Mouse (Mus musculus): Measurements from ENCODE around the gene Lrrc52. TPM values are rescaled to one million over a fixed set of nuclear protein-coding genes. Genes with fewer than 3 reads are reported as not detected.

Gene Lrrc52
- polyA plus RNA-seq, 1 experiment from 2014 or later = not detected

DNA sequence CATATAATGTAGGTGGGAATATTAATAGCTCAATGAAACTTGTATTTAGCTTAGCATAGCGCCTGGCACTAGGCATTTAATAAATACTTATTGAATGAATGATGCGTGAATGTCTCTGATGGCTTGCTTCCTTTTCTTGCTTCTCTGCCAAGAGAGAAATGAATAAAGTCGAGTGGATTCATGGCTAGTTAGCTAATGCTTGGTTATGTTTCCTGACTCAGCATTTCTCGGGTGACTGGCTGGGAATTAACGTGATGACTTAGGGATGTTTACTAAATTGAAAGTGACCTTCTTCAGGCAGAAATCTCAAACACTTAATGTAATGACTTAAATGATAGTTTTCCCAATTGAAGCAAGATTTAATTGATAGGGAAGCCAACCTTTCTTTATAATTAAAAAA, 1.3 kb upstream of the Lrrc52 start:
- H3K27ac ChIP-seq = no peak overlapping the region
- no peaks in the 10 kb centered on the region for H3K27me3 ChIP-seq (ENCODE audit: insufficient read depth, poor library complexity, severe bottlenecking)
- H3K4me1 ChIP-seq (replicated peaks) = 0 out of 2 replicates have a peak, but pooled peaks cover 3% of the 10 kb centered on the region
- H3K9me3 ChIP-seq = no peaks in the 10 kb centered on the region
- no peak overlapping the region for H3K4me3 ChIP-seq
- no peak for DNase-seq (ENCODE audit: low spot score)
- WGBS = 83% methylated on average over 5 of the region's 5 CpGs
- no peaks in the 10 kb centered on the region for H3K36me3 ChIP-seq

DNA sequence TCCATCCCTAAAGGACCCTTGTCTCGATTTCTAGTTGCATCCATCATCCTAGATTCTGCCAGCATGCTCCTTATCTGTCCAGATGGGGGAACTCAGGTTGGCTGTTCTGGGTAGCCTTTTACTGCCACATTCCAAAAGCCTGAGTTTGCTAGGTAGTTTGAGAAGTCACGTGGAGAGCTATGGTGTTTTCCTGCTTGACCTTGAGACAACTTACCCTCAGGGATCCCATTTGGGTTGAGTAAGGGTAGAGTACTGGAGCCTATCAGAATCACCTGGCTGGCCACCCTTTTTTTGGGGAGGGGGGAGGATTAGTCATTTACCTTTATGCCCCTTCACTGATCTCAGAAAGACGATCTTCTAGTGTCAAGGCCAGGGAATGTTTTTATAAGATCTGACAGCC, 9.3 kb downstream of the Lrrc52 start:
- DNase-seq (ENCODE audit: low spot score) = no peak
- Histone ChIP-seq H3K9me3 (0 out of 2 replicates have a peak, but pooled peaks cover 3% of the 10 kb centered on the region), H3K27ac (no peak overlapping the region), H3K4me3 (no peak overlapping the region), H3K4me1 (replicated peaks) (no peaks in the 10 kb centered on the region), H3K36me3 (no peaks in the 10 kb centered on the region), H3K27me3 (ENCODE audit: insufficient read depth, poor library complexity, severe bottlenecking) (no peaks in the 10 kb centered on the region)
- WGBS = 80% methylated on average over 3 of the region's 3 CpGs

DNA sequence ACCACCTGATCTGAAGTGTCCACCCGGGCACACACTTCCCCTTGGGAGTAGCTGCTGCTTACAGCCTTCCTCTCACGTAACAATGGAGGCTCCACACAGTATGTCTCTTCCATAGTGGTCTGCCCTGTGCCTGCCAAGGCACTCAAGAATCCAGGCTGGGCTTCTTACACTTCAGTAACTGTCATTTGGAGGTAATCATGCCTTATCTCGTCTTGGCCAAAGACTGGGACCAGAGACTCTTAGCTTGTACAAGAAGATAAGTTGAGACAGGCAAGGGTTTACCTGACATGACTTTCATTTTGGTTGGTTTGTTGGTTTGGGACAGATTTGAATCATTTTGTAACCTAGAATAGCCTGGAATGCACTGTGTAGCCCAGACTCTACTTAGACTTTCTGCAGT, 13.5 kb downstream of the Lrrc52 start:
- Histone ChIP-seq H3K4me3 (no peak overlapping the region), H3K36me3 (no peaks in the 10 kb centered on the region), H3K4me1 (replicated peaks) (peaks cover 10% of the 10 kb centered on the region), H3K27ac (no peak overlapping the region), H3K27me3 (ENCODE audit: insufficient read depth, poor library complexity, severe bottlenecking) (no peaks in the 10 kb centered on the region), H3K9me3 (0 out of 2 replicates have a peak, but pooled peaks cover 3% of the 10 kb centered on the region)
- 90% methylated on average over 3 of the region's 3 CpGs for whole genome bisulfite sequencing
- no peak for DNase-seq (ENCODE audit: low spot score)

DNA sequence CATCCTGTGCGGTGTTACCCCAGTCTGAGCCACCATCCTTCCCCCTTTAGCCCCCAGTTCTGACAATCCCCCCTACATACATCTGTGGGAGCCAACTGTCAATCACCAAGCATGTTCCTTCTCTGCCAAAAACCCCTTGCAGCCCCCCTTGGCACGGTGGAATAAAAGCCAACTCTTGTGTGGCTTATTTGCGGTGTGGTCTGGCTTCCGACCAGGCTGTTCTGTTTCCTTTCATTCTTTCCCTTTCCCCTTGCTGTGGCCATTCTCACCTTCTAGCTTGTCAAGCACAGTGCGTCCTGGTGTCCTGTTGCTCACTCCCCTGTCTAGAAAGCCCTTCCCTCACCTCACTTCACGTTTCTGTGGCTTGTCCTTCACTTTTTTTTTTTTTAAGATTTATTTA, 14.1 kb downstream of the Lrrc52 start:
- Histone ChIP-seq H3K4me1 (replicated peaks) (peaks cover 10% of the 10 kb centered on the region), H3K9me3 (0 out of 2 replicates have a peak, but pooled peaks cover 3% of the 10 kb centered on the region), H3K27me3 (ENCODE audit: insufficient read depth, poor library complexity, severe bottlenecking) (no peaks in the 10 kb centered on the region), H3K36me3 (no peaks in the 10 kb centered on the region), H3K27ac (no peak overlapping the region), H3K4me3 (no peak overlapping the region)
- WGBS = 84% methylated on average over 6 of the region's 6 CpGs
- no peak for DNase-seq (ENCODE audit: low spot score)

DNA sequence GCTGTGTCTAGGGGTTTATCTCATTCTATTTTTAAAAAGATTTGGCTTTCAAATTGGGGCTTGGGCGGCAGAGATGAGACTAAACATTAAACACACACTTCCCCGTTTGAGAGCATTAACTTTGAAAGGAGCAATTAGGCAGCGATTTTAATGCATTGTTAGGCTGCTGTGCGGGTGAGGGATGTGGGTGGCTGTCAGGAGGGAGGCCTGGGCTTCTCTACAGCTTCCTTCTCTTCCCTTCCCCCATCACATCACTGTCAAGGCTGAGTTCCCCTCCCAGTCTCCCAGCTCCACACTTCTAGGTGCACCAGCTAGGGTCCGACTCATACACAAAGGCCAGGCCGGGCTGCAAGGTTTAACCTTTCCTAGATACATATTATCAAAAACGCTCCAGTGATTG, 18.0 kb downstream of the Lrrc52 start:
- H3K27ac ChIP-seq = no peak overlapping the region
- no peaks in the 10 kb centered on the region for H3K9me3 ChIP-seq
- H3K4me3 ChIP-seq = no peak overlapping the region
- 45% methylated on average over 7 of the region's 7 CpGs for WGBS
- no peak for DNase-seq (ENCODE audit: low spot score)
- H3K4me1 ChIP-seq (replicated peaks) = peaks cover 10% of the 10 kb centered on the region
- 0 out of 2 replicates have a peak, but pooled peaks cover 5% of the 10 kb centered on the region for H3K27me3 ChIP-seq (ENCODE audit: insufficient read depth, poor library complexity, severe bottlenecking)
- H3K36me3 ChIP-seq = no peaks in the 10 kb centered on the region

DNA sequence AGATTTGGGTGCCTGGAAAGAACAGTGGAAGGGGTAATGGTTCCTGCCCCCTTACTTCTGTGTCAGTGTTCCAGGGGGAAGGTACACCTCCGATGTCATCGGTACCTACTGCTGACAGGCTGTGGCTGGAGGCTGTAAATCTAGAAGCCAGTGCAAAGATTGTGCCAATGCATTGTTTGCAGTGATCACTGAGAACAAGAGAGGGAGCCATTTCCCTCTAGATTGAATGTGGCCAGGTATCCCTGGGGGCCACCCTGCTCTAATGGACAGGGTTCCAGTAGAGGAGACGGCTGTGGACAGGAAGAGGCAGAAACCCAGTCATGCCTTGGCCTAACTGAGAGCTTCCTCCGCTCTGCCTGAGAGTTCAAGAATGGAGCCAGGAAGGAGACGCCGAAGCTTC, 18.5 kb downstream of the Lrrc52 start:
- DNase-seq (ENCODE audit: low spot score) = no peak
- no peaks in the 10 kb centered on the region for H3K9me3 ChIP-seq
- H3K27me3 ChIP-seq (ENCODE audit: insufficient read depth, poor library complexity, severe bottlenecking) = 0 out of 2 replicates have a peak, but pooled peaks cover 5% of the 10 kb centered on the region
- 63% methylated on average over 6 of the region's 6 CpGs for WGBS
- H3K27ac ChIP-seq = no peak overlapping the region
- H3K4me3 ChIP-seq = no peak overlapping the region
- no peaks in the 10 kb centered on the region for H3K36me3 ChIP-seq
- peaks cover 10% of the 10 kb centered on the region for H3K4me1 ChIP-seq (replicated peaks)

DNA sequence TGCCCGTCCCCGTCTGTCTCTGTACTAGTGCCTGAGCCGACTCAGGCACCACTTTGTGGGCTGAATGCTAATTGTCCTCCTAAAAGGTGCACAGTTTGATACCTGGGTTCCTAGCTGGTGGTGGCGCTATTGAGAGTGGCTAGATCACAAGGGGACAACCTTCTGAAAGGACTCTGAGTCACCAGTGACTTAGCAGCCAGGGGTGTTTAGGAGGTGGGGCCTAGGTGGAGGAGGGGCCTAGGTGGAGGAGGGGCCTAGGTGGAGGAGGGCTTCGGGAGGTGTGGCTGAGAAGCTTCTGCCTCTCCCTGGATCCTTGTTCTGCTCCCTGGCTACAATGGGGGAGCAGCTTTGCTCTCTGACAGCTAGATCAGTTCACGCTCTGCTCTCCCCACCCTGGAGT, 20.1 kb downstream of the Lrrc52 start:
- H3K4me3 ChIP-seq = no peak overlapping the region
- no peaks in the 10 kb centered on the region for H3K36me3 ChIP-seq
- DNase-seq (ENCODE audit: low spot score) = no peak
- no peaks in the 10 kb centered on the region for H3K9me3 ChIP-seq
- 81% methylated on average over 6 of the region's 6 CpGs for whole genome bisulfite sequencing
- no peak overlapping the region for H3K27ac ChIP-seq
- 0 out of 2 replicates have a peak, but pooled peaks cover 5% of the 10 kb centered on the region for H3K27me3 ChIP-seq (ENCODE audit: insufficient read depth, poor library complexity, severe bottlenecking)
- peaks cover 10% of the 10 kb centered on the region for H3K4me1 ChIP-seq (replicated peaks)

DNA sequence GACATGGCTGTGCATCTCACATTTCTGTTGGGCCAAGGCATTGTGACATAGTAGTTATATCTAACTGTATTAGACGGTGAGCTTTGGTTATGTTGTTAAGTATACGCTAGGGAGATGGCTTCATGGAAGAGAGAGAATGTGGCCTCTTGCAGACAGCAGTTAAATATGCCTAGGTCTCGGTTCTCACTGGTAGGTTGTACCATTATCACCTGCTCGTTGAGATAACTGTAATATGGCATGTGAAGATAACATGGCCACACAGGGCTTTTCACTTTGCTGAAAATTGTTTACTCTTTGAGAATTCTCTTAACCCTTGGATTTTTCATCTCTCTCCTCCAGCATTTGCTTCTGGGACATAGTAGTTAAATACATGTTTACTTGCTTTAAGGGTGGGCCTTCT, 21.4 kb downstream of the Lrrc52 start:
- DNase-seq (ENCODE audit: low spot score) = no peak
- Histone ChIP-seq H3K27me3 (ENCODE audit: insufficient read depth, poor library complexity, severe bottlenecking) (0 out of 2 replicates have a peak, but pooled peaks cover 5% of the 10 kb centered on the region), H3K4me1 (replicated peaks) (peaks cover 10% of the 10 kb centered on the region), H3K4me3 (no peak overlapping the region), H3K36me3 (no peaks in the 10 kb centered on the region), H3K27ac (no peak overlapping the region), H3K9me3 (no peaks in the 10 kb centered on the region)
- 94% methylated on average over 4 of the region's 4 CpGs for WGBS

DNA sequence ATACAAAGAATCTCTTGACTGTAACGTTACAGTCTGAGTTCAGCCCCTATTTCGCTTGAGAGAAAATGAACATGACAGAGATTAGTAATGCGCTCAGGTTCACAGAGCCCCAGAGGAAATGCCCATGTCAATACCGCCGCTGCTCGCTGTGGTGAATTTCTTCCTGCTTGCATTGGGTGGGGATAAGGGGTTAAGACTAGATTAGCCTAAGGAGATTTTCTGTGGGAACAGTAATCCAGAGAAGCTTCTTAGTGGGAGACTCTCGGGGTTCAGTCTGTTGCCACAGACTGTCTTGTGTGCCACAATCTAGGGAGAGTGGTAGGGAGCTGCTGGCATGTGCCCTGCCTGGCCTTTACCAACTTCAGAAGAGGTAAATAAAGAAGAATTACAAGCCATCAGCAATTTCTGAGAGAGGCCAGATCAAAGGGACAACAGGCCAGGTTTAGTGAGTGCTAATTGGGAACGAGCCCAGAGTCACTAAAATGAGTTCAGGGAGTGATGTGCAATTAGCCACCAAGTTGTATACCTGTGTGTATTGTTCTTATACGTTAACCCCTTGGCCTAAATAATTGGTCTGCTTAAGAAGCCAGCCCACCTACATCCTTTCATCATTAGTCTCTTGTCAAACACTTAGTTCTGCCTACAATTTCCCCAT, 28.2 kb downstream of the Lrrc52 start:
- no peaks in the 10 kb centered on the region for H3K9me3 ChIP-seq
- H3K36me3 ChIP-seq = no peaks in the 10 kb centered on the region
- 80% methylated on average over 9 of the region's 9 CpGs for WGBS
- no peaks in the 10 kb centered on the region for H3K27me3 ChIP-seq (ENCODE audit: insufficient read depth, poor library complexity, severe bottlenecking)
- no peak overlapping the region for H3K4me3 ChIP-seq
- DNase-seq (ENCODE audit: low spot score) = no peak
- no peak overlapping the region for H3K27ac ChIP-seq
- H3K4me1 ChIP-seq (replicated peaks) = no peaks in the 10 kb centered on the region

DNA sequence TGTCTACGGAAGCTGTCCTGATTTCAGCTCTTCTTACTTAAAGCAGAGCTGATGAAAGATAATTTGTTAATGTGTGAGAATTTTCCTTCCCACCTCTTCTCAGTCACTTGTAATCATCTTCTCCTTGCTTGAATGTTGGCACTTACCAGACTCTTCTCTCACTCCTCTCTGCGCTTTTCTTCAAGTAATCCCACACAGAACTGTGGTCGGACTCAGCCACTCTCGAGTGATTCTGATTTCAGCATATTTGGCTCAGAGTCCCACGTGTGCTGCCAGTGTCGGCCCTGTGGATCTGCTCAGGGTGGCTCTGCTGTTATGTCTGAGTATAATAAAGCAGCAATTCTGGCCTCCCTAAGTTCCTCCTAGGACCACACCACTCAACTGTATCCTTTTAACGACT, 29.5 kb downstream of the Lrrc52 start:
- Histone ChIP-seq H3K36me3 (no peaks in the 10 kb centered on the region), H3K27me3 (ENCODE audit: insufficient read depth, poor library complexity, severe bottlenecking) (no peaks in the 10 kb centered on the region), H3K9me3 (no peaks in the 10 kb centered on the region), H3K4me1 (replicated peaks) (no peaks in the 10 kb centered on the region), H3K27ac (no peak overlapping the region), H3K4me3 (no peak overlapping the region)
- 83% methylated on average over 7 of the region's 7 CpGs for WGBS
- DNase-seq (ENCODE audit: low spot score) = no peak

DNA sequence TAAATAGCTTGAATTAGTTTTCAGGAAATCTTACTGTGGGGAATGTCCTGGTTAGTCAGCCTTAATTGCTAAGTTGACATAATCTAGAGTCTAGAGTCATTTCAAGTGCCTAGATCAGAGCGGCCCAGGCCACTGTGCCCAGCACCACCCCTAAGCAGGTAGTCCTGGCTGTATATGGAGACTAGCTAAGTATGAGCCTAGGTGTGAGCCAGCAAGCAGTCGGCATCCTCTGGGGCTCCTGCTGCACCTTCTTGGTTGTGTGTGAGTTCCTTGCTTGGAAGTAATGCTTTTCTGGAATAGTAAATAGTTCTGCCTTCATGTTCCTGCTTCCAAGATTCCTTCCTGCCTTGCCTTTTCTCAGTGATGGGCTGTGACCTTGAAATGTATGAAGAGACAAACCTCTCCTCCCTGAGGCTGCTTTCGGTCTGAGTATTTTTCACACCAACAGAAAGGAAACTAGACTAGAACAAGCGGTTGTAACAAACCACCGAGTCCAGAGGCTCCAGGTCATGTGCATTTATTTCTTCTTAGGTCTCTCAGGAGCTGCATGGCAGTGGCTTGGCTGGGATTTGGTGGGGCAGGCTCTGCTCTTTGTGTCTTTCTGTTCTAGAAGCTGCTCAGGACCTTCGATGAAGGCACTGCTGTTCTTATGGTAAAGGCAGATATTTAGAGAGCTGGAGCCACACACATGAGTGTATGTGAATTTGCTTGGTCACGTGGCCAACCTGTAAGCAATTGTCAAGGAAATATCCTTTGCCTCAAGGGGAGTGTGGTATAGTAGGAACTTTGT, 30.2 kb downstream of the Lrrc52 start:
- WGBS = 89% methylated on average over 7 of the region's 7 CpGs
- Histone ChIP-seq H3K27ac (no peak overlapping the region), H3K4me3 (no peak overlapping the region), H3K4me1 (replicated peaks) (no peaks in the 10 kb centered on the region), H3K27me3 (ENCODE audit: insufficient read depth, poor library complexity, severe bottlenecking) (no peaks in the 10 kb centered on the region), H3K9me3 (no peaks in the 10 kb centered on the region), H3K36me3 (no peaks in the 10 kb centered on the region)
- DNase-seq (ENCODE audit: low spot score) = no peak

DNA sequence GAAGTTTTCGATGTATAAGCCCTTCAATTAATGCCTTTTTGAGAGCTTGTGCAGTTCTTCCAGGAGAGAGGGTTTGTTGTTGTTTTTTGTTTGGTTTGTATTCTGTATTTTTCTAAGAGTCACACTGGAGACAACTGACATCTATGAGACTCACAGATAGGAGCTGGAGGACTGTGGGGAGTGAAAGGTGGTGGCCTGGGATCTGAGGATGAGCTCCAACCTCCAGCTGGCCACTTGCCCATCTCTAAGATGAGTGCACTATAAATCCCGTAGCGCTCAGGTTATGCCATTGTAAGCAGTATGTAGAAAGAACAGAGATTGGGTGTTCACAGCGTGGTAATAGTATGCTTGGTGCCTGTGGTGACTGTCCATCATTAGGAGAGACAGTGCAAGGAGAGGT, 31.6 kb downstream of the Lrrc52 start:
- H3K27me3 ChIP-seq (ENCODE audit: insufficient read depth, poor library complexity, severe bottlenecking) = no peaks in the 10 kb centered on the region
- H3K36me3 ChIP-seq = no peaks in the 10 kb centered on the region
- H3K9me3 ChIP-seq = no peaks in the 10 kb centered on the region
- 92% methylated on average over 4 of the region's 4 CpGs for WGBS
- no peaks in the 10 kb centered on the region for H3K4me1 ChIP-seq (replicated peaks)
- no peak for DNase-seq (ENCODE audit: low spot score)
- no peak overlapping the region for H3K4me3 ChIP-seq
- no peak overlapping the region for H3K27ac ChIP-seq

DNA sequence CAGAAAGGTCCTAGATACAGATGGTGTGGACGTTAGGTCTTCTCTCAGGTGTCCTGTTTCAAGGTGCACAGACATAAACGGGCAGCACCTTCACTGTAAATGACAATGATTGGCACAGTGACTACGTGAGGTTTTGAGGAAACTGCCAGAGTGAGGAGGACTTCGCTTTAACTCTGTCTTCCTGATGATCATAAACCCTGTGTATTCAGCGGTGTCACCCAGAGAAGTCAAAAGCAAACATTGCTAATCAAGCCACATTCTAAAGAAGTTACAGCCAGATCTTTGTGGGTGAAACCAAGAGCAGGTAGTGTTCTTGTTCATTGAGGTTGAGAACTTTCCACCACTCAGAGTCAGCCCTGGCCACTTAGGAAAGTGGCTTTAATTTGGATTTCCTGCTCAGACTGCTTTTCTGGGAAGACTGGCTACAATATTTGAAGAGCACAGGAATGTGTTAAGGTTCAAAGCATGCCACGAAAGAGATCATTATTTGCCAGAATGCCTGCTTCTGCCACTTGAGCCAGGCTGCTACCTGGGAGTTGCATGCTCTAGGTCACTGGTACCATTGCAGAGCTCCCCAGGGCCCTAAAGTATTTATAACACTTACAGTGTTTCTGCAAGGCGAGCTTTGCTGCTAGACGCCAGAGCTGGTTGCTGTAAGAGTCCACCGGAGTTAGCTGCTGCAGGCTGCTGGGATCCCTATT, 35.5 kb downstream of the Lrrc52 start:
- DNase-seq (ENCODE audit: low spot score) = no peak
- Histone ChIP-seq H3K4me3 (no peak overlapping the region), H3K27ac (no peak overlapping the region), H3K36me3 (no peaks in the 10 kb centered on the region), H3K9me3 (no peaks in the 10 kb centered on the region), H3K27me3 (ENCODE audit: insufficient read depth, poor library complexity, severe bottlenecking) (no peaks in the 10 kb centered on the region), H3K4me1 (replicated peaks) (no peaks in the 10 kb centered on the region)
- 69% methylated on average over 9 of the region's 9 CpGs for WGBS
